Mouse (Mus musculus): ENCODE data around the gene Swt1. TPM values are rescaled to one million over a fixed set of nuclear protein-coding genes. Genes with fewer than 3 reads are reported as not detected.

The Swt1 gene
- polyA plus RNA-seq, 1 experiment = 21.6 TPM

- no peaks in the 10 kb centered on the region for H3K27me3 ChIP-seq (ENCODE audit: control insufficient read depth, insufficient read depth, low read length)
- H3K27ac ChIP-seq (ENCODE audit: insufficient read depth, low read length) = no peak overlapping the region
- WGBS = 89% methylated on average over 14 of the region's 14 CpGs
- H3K4me1 ChIP-seq (ENCODE audit: control insufficient read depth, insufficient read depth, low read length) = no peaks in the 10 kb centered on the region
- no peak overlapping the region for H3K4me3 ChIP-seq (replicated peaks; ENCODE audit: insufficient read depth, low read depth, low read length)
- no peak for DNase-seq
- TF ChIP-seq CTCF (IDR thresholded peaks at IDR 0.05; ENCODE audit: borderline replicate concordance, insufficient read depth, low read depth, low read length) (no peak), POLR2A (IDR thresholded peaks at IDR 0.05; ENCODE audit: borderline replicate concordance, insufficient read depth, low read length) (no peak)
Measured at GRCm38 (mm10) chr1:151328341-151329097, 99.7 kb downstream of the Swt1 start.

- 83% methylated on average over 1 of the region's 1 CpGs for WGBS
Measured at GRCm38 (mm10) chr1:151325328-151325727, 102.9 kb downstream of the Swt1 start.

GRCm38 (mm10) chr1:151320408-151320807 lies 107.8 kb downstream of the Swt1 start:
- Histone ChIP-seq H3K27ac (ENCODE audit: insufficient read depth, low read length) (no peak overlapping the region), H3K27me3 (ENCODE audit: control insufficient read depth, insufficient read depth, low read length) (no peaks in the 10 kb centered on the region), H3K4me1 (ENCODE audit: control insufficient read depth, insufficient read depth, low read length) (no peaks in the 10 kb centered on the region), H3K4me3 (replicated peaks; ENCODE audit: insufficient read depth, low read depth, low read length) (no peak overlapping the region)
- DNase-seq = no peak
- WGBS = 75% methylated on average over 4 of the region's 4 CpGs
- TF ChIP-seq CTCF (IDR thresholded peaks at IDR 0.05; ENCODE audit: borderline replicate concordance, insufficient read depth, low read depth, low read length) = no peak
- TF ChIP-seq POLR2A (IDR thresholded peaks at IDR 0.05; ENCODE audit: borderline replicate concordance, insufficient read depth, low read length) = no peak

More at GRCm38 (mm10) chr1:151325328-151325727, 102.9 kb downstream of the Swt1 start:
- Histone ChIP-seq H3K27me3 (ENCODE audit: control insufficient read depth, insufficient read depth, low read length) (no peaks in the 10 kb centered on the region), H3K4me3 (replicated peaks; ENCODE audit: insufficient read depth, low read depth, low read length) (no peak overlapping the region), H3K27ac (ENCODE audit: insufficient read depth, low read length) (no peak overlapping the region), H3K4me1 (ENCODE audit: control insufficient read depth, insufficient read depth, low read length) (no peaks in the 10 kb centered on the region)
- TF ChIP-seq POLR2A (IDR thresholded peaks at IDR 0.05; ENCODE audit: borderline replicate concordance, insufficient read depth, low read length) = no peak
- DNase-seq = no peak

DNA sequence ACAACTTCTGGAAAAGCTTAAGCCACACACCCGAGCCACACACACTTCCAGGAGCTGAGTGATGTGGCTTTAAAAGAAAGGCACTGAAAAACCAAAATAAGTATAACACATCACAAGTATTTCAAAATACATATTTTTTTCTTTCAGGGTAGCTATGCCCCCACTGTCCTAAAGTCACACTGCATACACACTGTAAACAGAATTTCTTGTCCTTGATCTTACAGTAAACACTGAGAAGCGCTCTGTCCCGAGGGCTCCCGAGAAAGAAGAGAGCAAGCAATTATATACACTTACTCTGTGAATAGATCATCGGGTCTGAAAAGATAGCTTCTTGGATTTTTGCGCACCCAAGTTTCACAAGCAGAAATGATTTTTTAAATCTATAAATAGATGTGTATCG lies 109.0 kb downstream of the Swt1 start:
- no peak overlapping the region for H3K27ac ChIP-seq (ENCODE audit: insufficient read depth, low read length)
- no peaks in the 10 kb centered on the region for H3K4me1 ChIP-seq (ENCODE audit: control insufficient read depth, insufficient read depth, low read length)
- no peak overlapping the region for H3K4me3 ChIP-seq (replicated peaks; ENCODE audit: insufficient read depth, low read depth, low read length)
- WGBS = 82% methylated on average over 7 of the region's 7 CpGs
- TF ChIP-seq POLR2A (IDR thresholded peaks at IDR 0.05; ENCODE audit: borderline replicate concordance, insufficient read depth, low read length) = no peak
- no peaks in the 10 kb centered on the region for H3K27me3 ChIP-seq (ENCODE audit: control insufficient read depth, insufficient read depth, low read length)
- DNase-seq = no peak

Other genes with a start within 250 kb of the Swt1 start
- not detected in 2 replicates for gene Gm47985, start 245.9 kb downstream of the Swt1 start, polyA plus RNA-seq (2012; rRNA removed)
- gene Gm8947, start 236.1 kb downstream of the Swt1 start, polyA plus RNA-seq (2012; rRNA removed) = not detected in 2 replicates
- not detected in 2 replicates for gene Gm47995, start 230.0 kb downstream of the Swt1 start, polyA plus RNA-seq (2012; rRNA removed)
- not detected in 2 replicates for gene 3110040M04Rik, start 224.3 kb downstream of the Swt1 start, polyA plus RNA-seq (2012; rRNA removed)
- not detected in 2 replicates for gene Gm47996, start 218.3 kb downstream of the Swt1 start, polyA plus RNA-seq (2012; rRNA removed)
- 108 and 110 TPM in 2 replicates for gene Ivns1abp, start 84.0 kb downstream of the Swt1 start, polyA plus RNA-seq (2012; rRNA removed)
- gene Trmt1l, start 87 bp upstream of the Swt1 start, polyA plus RNA-seq (2012; rRNA removed) = 30.8 and 31.9 TPM in 2 replicates
- gene Rnf2, start 72.5 kb upstream of the Swt1 start, polyA plus RNA-seq (2012; rRNA removed) = 27.3 and 31.4 TPM in 2 replicates
- 1.3 TPM in 2 replicates for gene Fam129a, start 142.7 kb upstream of the Swt1 start, polyA plus RNA-seq (2012; rRNA removed)

All from cerebellum, adult 2 months (tissue).